Comparison of ENCODE assay signal across 9 mouse cellular contexts in genomic region chr6:136689790-136690413, GRCm38 (mm10). TPM values are rescaled to one million over a fixed set of nuclear protein-coding genes. Genes with fewer than 3 reads are reported as not detected.
A peak's percentile ranks its signal among the peaks of the same experiment; 100 is the strongest.
DNase-seq lines count a peak whose midpoint lies in the region; ATAC-seq lines count a peak whose summit lies in the region.
"Had no signal": no experiment of that assay in that cellular context is flagged by ENCODE, and none has a peak within 500 bp of the region (broad histone marks: within the 10 kb centered on the region; RNA-seq: fewer than 3 reads in every experiment).

No protein-coding gene starts in this region.

- no peak for ATAC-seq in hindbrain, embryonic 16.5 days
- ATAC-seq in embryonic facial prominence, embryonic 15.5 days (ENCODE audit: insufficient number of reproducible peaks, low FRiP score, low TSS enrichment, low read depth): no peak
- ATAC-seq in megakaryocyte progenitor cell, adult 5-6 weeks (replicated peaks; ENCODE audit: poor library complexity): peak; percentile 96
- ATAC-seq in heart, embryonic 12.5 days (ENCODE audit: insufficient number of reproducible peaks, low FRiP score): no peak

- H3K4me1 ChIP-seq in hindbrain, embryonic 10.5 days (replicated peaks): peaks cover 4% of the 10 kb centered on the region; the same call in 1 of the 2 replicates
- no peaks in the 10 kb centered on the region for H3K4me1 ChIP-seq in hindbrain, embryonic 16.5 days (ENCODE audit: control insufficient read depth, insufficient read depth, low read depth, low read length)
- no peaks in the 10 kb centered on the region; the same call in 1 of the 2 replicates for H3K4me1 ChIP-seq in embryonic facial prominence, embryonic 15.5 days
- peaks cover 10% of the 10 kb centered on the region for H3K4me1 ChIP-seq in heart, embryonic 12.5 days (replicated peaks)

- WGBS in hindbrain, embryonic 10.5 days: 78% methylated on average over 15 of the region's 15 CpGs
- 76% methylated on average over 15 of the region's 15 CpGs for WGBS in hindbrain, embryonic 16.5 days
- 49% methylated on average over 15 of the region's 15 CpGs for WGBS in embryonic facial prominence, embryonic 15.5 days
- WGBS in heart, embryonic 12.5 days: 61% methylated on average over 15 of the region's 15 CpGs

- H3K9ac ChIP-seq in hindbrain, embryonic 16.5 days (ENCODE audit: low read depth, low read length): no peak overlapping the region
- no peak overlapping the region for H3K9ac ChIP-seq in embryonic facial prominence, embryonic 15.5 days
- H3K9ac ChIP-seq in heart, embryonic 12.5 days: no peak overlapping the region

- H3K27me3 ChIP-seq in hindbrain, embryonic 10.5 days (ENCODE audit: insufficient read depth, poor library complexity, severe bottlenecking): no peaks in the 10 kb centered on the region
- H3K27me3 ChIP-seq in hindbrain, embryonic 16.5 days (replicated peaks; ENCODE audit: control insufficient read depth, insufficient read depth, low read length): no peaks in the 10 kb centered on the region
- no peaks in the 10 kb centered on the region for H3K27me3 ChIP-seq in embryonic facial prominence, embryonic 15.5 days
- H3K27me3 ChIP-seq in heart, embryonic 12.5 days (replicated peaks): no peaks in the 10 kb centered on the region

- H3K4me3 ChIP-seq in hindbrain, embryonic 10.5 days: no peak overlapping the region
- no peak overlapping the region for H3K4me3 ChIP-seq in hindbrain, embryonic 16.5 days (ENCODE audit: low read length)
- H3K4me3 ChIP-seq in embryonic facial prominence, embryonic 15.5 days (replicated peaks): no peak overlapping the region
- no peak overlapping the region for H3K4me3 ChIP-seq in heart, embryonic 12.5 days

- H3K4me2 ChIP-seq in hindbrain, embryonic 16.5 days (ENCODE audit: low read length): no peak overlapping the region
- H3K4me2 ChIP-seq in embryonic facial prominence, embryonic 15.5 days (replicated peaks): no peak overlapping the region
- no peak overlapping the region for H3K4me2 ChIP-seq in heart, embryonic 12.5 days

- peaks cover 6% of the 10 kb centered on the region; the same call in 1 of the 2 replicates for H3K9me3 ChIP-seq in hindbrain, embryonic 10.5 days
- 0 out of 2 replicates have a peak, but pooled peaks cover 2% of the 10 kb centered on the region for H3K9me3 ChIP-seq in hindbrain, embryonic 16.5 days (ENCODE audit: control insufficient read depth, low read length)
- H3K9me3 ChIP-seq in embryonic facial prominence, embryonic 15.5 days (replicated peaks): no peaks in the 10 kb centered on the region
- H3K9me3 ChIP-seq in heart, embryonic 12.5 days (replicated peaks): peaks cover 5% of the 10 kb centered on the region

- no peaks in the 10 kb centered on the region for H3K36me3 ChIP-seq in hindbrain, embryonic 10.5 days
- H3K36me3 ChIP-seq in hindbrain, embryonic 16.5 days (ENCODE audit: control insufficient read depth, insufficient read depth, low read length): no peaks in the 10 kb centered on the region
- H3K36me3 ChIP-seq in embryonic facial prominence, embryonic 15.5 days: no peaks in the 10 kb centered on the region
- H3K36me3 ChIP-seq in heart, embryonic 12.5 days: no peaks in the 10 kb centered on the region
- H3K36me3 ChIP-seq: G1E had no signal

- no peak for DNase-seq in hindbrain, embryonic 10.5 days (ENCODE audit: low spot score)
- DNase-seq in CD4-positive helper T cell, adult 2 months (ENCODE audit: low read depth, low spot score): peak; percentile 71
- no peak for DNase-seq in right cerebral cortex, postnatal 14 days
- DNase-seq in adrenal gland, postnatal 4 days (ENCODE audit: low spot score in 2 of 2): no peak

- H3K27ac ChIP-seq in hindbrain, embryonic 10.5 days: peak overlapping the region; percentile 12; the same call in 1 of the 2 replicates
- no peak overlapping the region for H3K27ac ChIP-seq in hindbrain, embryonic 16.5 days (ENCODE audit: low read depth, low read length)
- peak overlapping the region; percentile 60 for H3K27ac ChIP-seq in embryonic facial prominence, embryonic 15.5 days (replicated peaks)
- H3K27ac ChIP-seq in heart, embryonic 12.5 days (ENCODE audit: poor library complexity, severe bottlenecking): no peak overlapping the region

RNA-seq across cellular contexts. Expression of gene Plbd1, which starts 28.2 kb away (rescaled TPM):
- polyA plus RNA-seq in hindbrain, embryonic 10.5 days (2016; fragmentation: Nextera tagmentation; extraction: Ambion mirVana): 1.8 TPM in 2 replicates
- 1.9 and 2.0 TPM in 2 replicates for polyA plus RNA-seq in hindbrain, embryonic 16.5 days (2015; fragmentation: Nextera tagmentation; extraction: Ambion mirVana)
- 30.3 and 31.6 TPM in 2 replicates for polyA plus RNA-seq in embryonic facial prominence, embryonic 15.5 days (2015; fragmentation: Nextera tagmentation; extraction: Ambion mirVana)
- 12.0 and 16.3 TPM in 2 replicates for total RNA-seq in megakaryocyte progenitor cell, adult 5-6 weeks (2015)
- 10.5 and 10.8 TPM in 2 replicates for total RNA-seq in megakaryocyte progenitor cell, adult 5-6 weeks (2017)
- 10 to 100 TPM; 36.6 to 51.5 TPM for total RNA-seq in adrenal gland, postnatal 4 days (2021)
- polyA plus RNA-seq in heart, embryonic 12.5 days (2016; fragmentation: Nextera tagmentation; extraction: Ambion mirVana): 6.0 and 6.1 TPM in 2 replicates
- total RNA-seq: G1E had no signal
- polyA plus RNA-seq: G1E had no signal

Comparison
In these comparisons a context has a peak if more than half of its experiments do, and no peak if none do; other contexts are left out.
1. H3K27ac ChIP-seq: peak in hindbrain, embryonic 10.5 days (single experiment) and embryonic facial prominence, embryonic 15.5 days (single experiment); none in hindbrain, embryonic 16.5 days (single experiment) and heart, embryonic 12.5 days (single experiment).